Mouse (Mus musculus): ENCODE data around the gene Myo1c. TPM values are rescaled to one million over a fixed set of nuclear protein-coding genes. Genes with fewer than 3 reads are reported as not detected.

Myo1c gene
- polyA plus RNA-seq, 1 experiment = 130 TPM

- WGBS = 91% methylated on average over 3 of the region's 3 CpGs
- peaks cover 6% of the 10 kb centered on the region for H3K4me1 ChIP-seq (ENCODE audit: control insufficient read depth, insufficient read depth, insufficient read length)
- peak overlapping the region; percentile 82 for H3K27ac ChIP-seq (ENCODE audit: insufficient read depth, low read length)
- TF ChIP-seq POLR2A (IDR thresholded peaks at IDR 0.05; ENCODE audit: low read depth, low read length) (no peak), CTCF (IDR thresholded peaks at IDR 0.05; ENCODE audit: extremely low read depth, insufficient read depth, insufficient read length, insufficient replicate concordance) (no peak)
- H3K4me3 ChIP-seq (ENCODE audit: extremely low read depth, insufficient read depth, insufficient read length) = peak overlapping the region; percentile 62
- peaks cover 9% of the 10 kb centered on the region for H3K36me3 ChIP-seq (ENCODE audit: control insufficient read depth, insufficient read depth, low read length)
- no peak for DNase-seq (ENCODE audit: low read depth in 1 of 2, low spot score in 2 of 2)
- H3K27me3 ChIP-seq (ENCODE audit: control insufficient read depth, insufficient read depth, low read length) = no peaks in the 10 kb centered on the region
Observed at GRCm38 (mm10) chr11:75677881-75678746, 27.8 kb downstream of the Myo1c start.

DNA sequence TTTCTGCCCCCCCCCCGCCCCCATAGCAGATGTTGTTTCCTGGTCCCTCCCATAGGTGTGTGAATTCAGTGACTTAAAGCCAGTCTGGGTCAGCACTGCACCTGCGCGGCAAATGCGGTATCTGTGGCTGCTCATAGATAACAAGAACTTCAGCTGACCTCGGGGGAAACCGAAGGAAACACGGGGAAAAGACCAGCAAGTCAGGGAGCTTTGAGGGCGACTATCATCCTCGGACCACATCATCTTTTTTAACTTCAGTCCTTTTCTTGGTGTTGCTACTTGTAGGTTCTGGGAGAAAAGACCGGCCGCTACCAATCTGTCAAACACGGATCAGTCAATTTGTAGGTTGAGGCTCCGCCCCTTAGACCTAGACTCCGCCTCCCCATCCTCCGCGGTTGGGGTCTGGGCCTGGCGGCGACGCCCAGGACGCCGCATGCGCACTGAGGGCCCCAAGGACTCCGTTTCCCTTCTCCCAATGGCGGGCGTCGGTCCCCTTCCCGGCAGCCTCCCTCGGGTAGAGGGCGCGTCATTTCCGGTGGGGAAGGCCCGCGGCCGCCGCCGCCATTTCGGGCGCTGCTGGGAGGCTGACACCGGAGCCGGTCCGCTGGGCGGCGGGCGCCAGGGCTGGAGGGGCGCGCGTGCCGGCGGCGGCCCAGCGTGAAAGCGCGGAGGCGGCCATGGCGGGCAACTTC, 28.6 kb downstream of the Myo1c start, which contains the start of gene Crk:
TSS of gene Crk (plus strand) at position 513 of the 692 bp plus-strand sequence.
- TF ChIP-seq POLR2A (IDR thresholded peaks at IDR 0.05; ENCODE audit: low read depth, low read length) (peak; percentile 72), CTCF (IDR thresholded peaks at IDR 0.05; ENCODE audit: extremely low read depth, insufficient read depth, insufficient read length, insufficient replicate concordance) (no peak)
- DNase-seq (ENCODE audit: low read depth in 1 of 2, low spot score in 2 of 2) = peak; percentile 97 to 99
- Histone ChIP-seq H3K27me3 (ENCODE audit: control insufficient read depth, insufficient read depth, low read length) (no peaks in the 10 kb centered on the region), H3K36me3 (ENCODE audit: control insufficient read depth, insufficient read depth, low read length) (peaks cover 3% of the 10 kb centered on the region; the same call in 1 of the 2 replicates), H3K4me1 (ENCODE audit: control insufficient read depth, insufficient read depth, insufficient read length) (peaks cover 6% of the 10 kb centered on the region), H3K4me3 (ENCODE audit: extremely low read depth, insufficient read depth, insufficient read length) (peak within 1 kb of the TSS; percentile 92), H3K27ac (ENCODE audit: insufficient read depth, low read length) (peak within 1 kb of the TSS; percentile 96)
- under 1% methylated on average over 52 of the region's 55 CpGs for WGBS

- Histone ChIP-seq H3K27me3 (ENCODE audit: control insufficient read depth, insufficient read depth, low read length) (no peaks in the 10 kb centered on the region), H3K4me1 (ENCODE audit: control insufficient read depth, insufficient read depth, insufficient read length) (peaks cover 6% of the 10 kb centered on the region), H3K27ac (ENCODE audit: insufficient read depth, low read length) (peak overlapping the region; percentile 96), H3K4me3 (ENCODE audit: extremely low read depth, insufficient read depth, insufficient read length) (peak overlapping the region; percentile 92), H3K36me3 (ENCODE audit: control insufficient read depth, insufficient read depth, low read length) (peaks cover 3% of the 10 kb centered on the region; the same call in 1 of the 2 replicates)
- TF ChIP-seq CTCF (IDR thresholded peaks at IDR 0.05; ENCODE audit: extremely low read depth, insufficient read depth, insufficient read length, insufficient replicate concordance) = peak; percentile 16; the same call in 1 of the 2 replicates
- no peak for TF ChIP-seq POLR2A (IDR thresholded peaks at IDR 0.05; ENCODE audit: low read depth, low read length)
- DNase-seq (ENCODE audit: low read depth in 1 of 2, low spot score in 2 of 2) = peak in 1 of 2 experiments; percentile 47
- WGBS = under 1% methylated on average over 43 of the region's 43 CpGs
Observed at GRCm38 (mm10) chr11:75679439-75680171, 29.3 kb downstream of the Myo1c start.

- H3K4me3 ChIP-seq (ENCODE audit: extremely low read depth, insufficient read depth, insufficient read length) = no peak overlapping the region
- TF ChIP-seq POLR2A (IDR thresholded peaks at IDR 0.05; ENCODE audit: low read depth, low read length) = no peak
- TF ChIP-seq CTCF (IDR thresholded peaks at IDR 0.05; ENCODE audit: extremely low read depth, insufficient read depth, insufficient read length, insufficient replicate concordance) = no peak
- 93% methylated on average over 5 of the region's 5 CpGs for WGBS
- peaks cover 6% of the 10 kb centered on the region; the same call in 1 of the 2 replicates for H3K4me1 ChIP-seq (ENCODE audit: control insufficient read depth, insufficient read depth, insufficient read length)
- H3K27ac ChIP-seq (ENCODE audit: insufficient read depth, low read length) = no peak overlapping the region
- peaks cover 6% of the 10 kb centered on the region for H3K36me3 ChIP-seq (ENCODE audit: control insufficient read depth, insufficient read depth, low read length)
- no peak for DNase-seq (ENCODE audit: low read depth in 1 of 2, low spot score in 2 of 2)
- H3K27me3 ChIP-seq (ENCODE audit: control insufficient read depth, insufficient read depth, low read length) = no peaks in the 10 kb centered on the region
Observed at GRCm38 (mm10) chr11:75684462-75684861, 34.2 kb downstream of the Myo1c start.

GRCm38 (mm10) chr11:75684956-75685355, 34.7 kb downstream of the Myo1c start:
- H3K36me3 ChIP-seq (ENCODE audit: control insufficient read depth, insufficient read depth, low read length) = peaks cover 8% of the 10 kb centered on the region
- no peak for TF ChIP-seq POLR2A (IDR thresholded peaks at IDR 0.05; ENCODE audit: low read depth, low read length)
- no peak for TF ChIP-seq CTCF (IDR thresholded peaks at IDR 0.05; ENCODE audit: extremely low read depth, insufficient read depth, insufficient read length, insufficient replicate concordance)
- peaks cover 6% of the 10 kb centered on the region; the same call in 1 of the 2 replicates for H3K4me1 ChIP-seq (ENCODE audit: control insufficient read depth, insufficient read depth, insufficient read length)
- no peak for DNase-seq (ENCODE audit: low read depth in 1 of 2, low spot score in 2 of 2)
- H3K27ac ChIP-seq (ENCODE audit: insufficient read depth, low read length) = no peak overlapping the region
- H3K27me3 ChIP-seq (ENCODE audit: control insufficient read depth, insufficient read depth, low read length) = no peaks in the 10 kb centered on the region
- no peak overlapping the region for H3K4me3 ChIP-seq (ENCODE audit: extremely low read depth, insufficient read depth, insufficient read length)
- WGBS = 80% methylated on average over 2 of the region's 2 CpGs

GRCm38 (mm10) chr11:75687343-75687993, 37.2 kb downstream of the Myo1c start:
- Histone ChIP-seq H3K4me3 (ENCODE audit: extremely low read depth, insufficient read depth, insufficient read length) (no peak overlapping the region), H3K4me1 (ENCODE audit: control insufficient read depth, insufficient read depth, insufficient read length) (no peaks in the 10 kb centered on the region), H3K36me3 (ENCODE audit: control insufficient read depth, insufficient read depth, low read length) (peaks cover 11% of the 10 kb centered on the region), H3K27ac (ENCODE audit: insufficient read depth, low read length) (no peak overlapping the region), H3K27me3 (ENCODE audit: control insufficient read depth, insufficient read depth, low read length) (no peaks in the 10 kb centered on the region)
- TF ChIP-seq CTCF (IDR thresholded peaks at IDR 0.05; ENCODE audit: extremely low read depth, insufficient read depth, insufficient read length, insufficient replicate concordance) = no peak
- no peak for TF ChIP-seq POLR2A (IDR thresholded peaks at IDR 0.05; ENCODE audit: low read depth, low read length)
- 56% methylated on average over 2 of the region's 2 CpGs for WGBS
- no peak for DNase-seq (ENCODE audit: low read depth in 1 of 2, low spot score in 2 of 2)

All from spleen, adult 2 months (tissue).